8 mouse cellular contexts compared by ENCODE assay signal in genomic region chr15:89078208-89078836, GRCm38 (mm10). TPM values are rescaled to one million over a fixed set of nuclear protein-coding genes. Genes with fewer than 3 reads are reported as not detected.
DNase-seq lines count a peak whose midpoint lies in the region; ATAC-seq and TF ChIP-seq lines count a peak whose summit lies in the region.

No protein-coding gene starts in this region.

- peaks cover 32% of the 10 kb centered on the region for H3K36me3 ChIP-seq in C2C12 (ENCODE audit: control insufficient read depth, insufficient read depth)
- peaks cover 11% of the 10 kb centered on the region for H3K36me3 ChIP-seq in lung, embryonic 16.5 days (ENCODE audit: control insufficient read depth, insufficient read depth, low read length)

- H3K4me2 ChIP-seq in lung, embryonic 16.5 days (ENCODE audit: low read depth, low read length) = peak overlapping the region; percentile 35

- ATAC-seq in lung, embryonic 16.5 days (ENCODE audit: low read depth) = no peak

- no peak overlapping the region for H3K4me3 ChIP-seq in C2C12 (ENCODE audit: insufficient read depth, poor library complexity, severe bottlenecking)
- H3K4me3 ChIP-seq in lung, embryonic 16.5 days (ENCODE audit: low read length) = peak overlapping the region; percentile 9; the same call in 1 of the 2 replicates

- peak overlapping the region; percentile 96 for H3K9ac ChIP-seq in lung, embryonic 16.5 days (ENCODE audit: low read length)

- DNase-seq in MEL-GATA-1-ER (ENCODE audit: extremely low read depth, low read depth) = peak; percentile 77
- peak; percentile 54 to 66 for DNase-seq in heart, adult 18-20 months
- DNase-seq in kidney, adult 8-10 months = peak; percentile 84 to 88
- DNase-seq in spleen, postnatal 14 days (ENCODE audit: low spot score in 2 of 2) = peak; percentile 48 to 62
- DNase-seq in left cerebral cortex, adult 18-20 months (ENCODE audit: low spot score in 2 of 2) = no peak
- no peak for DNase-seq in testis, postnatal 10 days (ENCODE audit: low spot score)

- peaks cover 53% of the 10 kb centered on the region for H3K79me2 ChIP-seq in C2C12 (ENCODE audit: control insufficient read depth, insufficient read depth)

- peaks cover 30% of the 10 kb centered on the region for H3K79me3 ChIP-seq in C2C12 (ENCODE audit: low read depth)

- H3ac ChIP-seq in C2C12 (ENCODE audit: control insufficient read depth, insufficient read length, low read depth) = peak overlapping the region; percentile 1

- peaks cover 34% of the 10 kb centered on the region for H3K4me1 ChIP-seq in lung, embryonic 16.5 days (replicated peaks; ENCODE audit: control insufficient read depth, insufficient read depth, low read length)

- H3K27ac ChIP-seq in lung, embryonic 16.5 days (ENCODE audit: low read length) = no peak overlapping the region

- no peak for TF ChIP-seq CTCF in C2C12 (IDR thresholded peaks at IDR 0.05; ENCODE audit: control insufficient read depth, insufficient read depth, insufficient read length)

- WGBS in lung, embryonic 16.5 days = 44% methylated on average over 9 of the region's 9 CpGs

- no peaks in the 10 kb centered on the region for H3K27me3 ChIP-seq in C2C12 (ENCODE audit: control insufficient read depth, insufficient read depth, insufficient read length)
- H3K27me3 ChIP-seq in lung, embryonic 16.5 days (ENCODE audit: control insufficient read depth, insufficient read depth, low read depth, low read length) = no peaks in the 10 kb centered on the region

- no peaks in the 10 kb centered on the region for H3K9me3 ChIP-seq in lung, embryonic 16.5 days (ENCODE audit: control insufficient read depth, low read length)

TF ChIP-seq in C2C12, 6 proteins besides CTCF, POLR2A, EP300 and RAD21:
- TF ChIP-seq MYOD1 (IDR thresholded peaks at IDR 0.05; ENCODE audit: control insufficient read depth, insufficient read length, low read depth) = no peak
- no peak for TF ChIP-seq CEBPB (IDR thresholded peaks at IDR 0.05; ENCODE audit: low read depth)
- no peak for TF ChIP-seq MAX (IDR thresholded peaks at IDR 0.05)
- no peak for TF ChIP-seq FOSL1 (IDR thresholded peaks at IDR 0.05; ENCODE audit: insufficient read depth, low read length, poor library complexity, severe bottlenecking)
- TF ChIP-seq MYOG (IDR thresholded peaks at IDR 0.05; ENCODE audit: control insufficient read depth, extremely low read depth, insufficient read length) = no peak
- TF ChIP-seq USF1 (IDR thresholded peaks at IDR 0.05; ENCODE audit: low read depth) = no peak
TF ChIP-seq in C2C12: peak in this region for 0.

RNA-seq across cellular contexts. Expression of gene Trabd, which starts 3.4 kb away (rescaled TPM):
- polyA plus RNA-seq in C2C12 (2012; fragmentation: generic; extraction: Trizol) = 74.1 TPM
- total RNA-seq in heart, adult 18-20 months (2021) = 10 to 100 TPM; 46.6 to 56.5 TPM
- polyA plus RNA-seq in lung, embryonic 16.5 days (2015; fragmentation: Nextera tagmentation; extraction: Ambion mirVana) = 48.9 and 50.2 TPM in 2 replicates
- total RNA-seq in left cerebral cortex, adult 18-20 months (2021) = 10 to 100 TPM; 20.8 to 20.9 TPM

RNA-seq across cellular contexts. Expression of gene Selenoo, which starts 10.6 kb away (rescaled TPM):
- 13.7 TPM for polyA plus RNA-seq in C2C12 (2012; fragmentation: generic; extraction: Trizol)
- total RNA-seq in heart, adult 18-20 months (2021) = 10 to 100 TPM; 16.1 to 16.5 TPM
- polyA plus RNA-seq in lung, embryonic 16.5 days (2015; fragmentation: Nextera tagmentation; extraction: Ambion mirVana) = 16.0 and 16.4 TPM in 2 replicates
- 10 to 100 TPM; 20.1 to 23.0 TPM for total RNA-seq in left cerebral cortex, adult 18-20 months (2021)

RNA-seq across cellular contexts. Expression of gene Panx2, which starts 18.8 kb away (rescaled TPM):
- not detected for polyA plus RNA-seq in C2C12 (2012; fragmentation: generic; extraction: Trizol)
- 1 to 10 TPM; 2.0 to 2.4 TPM for total RNA-seq in heart, adult 18-20 months (2021)
- polyA plus RNA-seq in lung, embryonic 16.5 days (2015; fragmentation: Nextera tagmentation; extraction: Ambion mirVana) = 0.21 and 0.24 TPM in 2 replicates
- 100 to 1,000 TPM; 107 to 114 TPM for total RNA-seq in left cerebral cortex, adult 18-20 months (2021)

RNA-seq across cellular contexts. Expression of gene Tubgcp6, which starts 44.6 kb away (rescaled TPM):
- polyA plus RNA-seq in C2C12 (2012; fragmentation: generic; extraction: Trizol) = 19.0 TPM
- 1 to 10 TPM; 7.4 to 8.5 TPM for total RNA-seq in heart, adult 18-20 months (2021)
- 15.5 and 15.7 TPM in 2 replicates for polyA plus RNA-seq in lung, embryonic 16.5 days (2015; fragmentation: Nextera tagmentation; extraction: Ambion mirVana)
- total RNA-seq in left cerebral cortex, adult 18-20 months (2021) = 10 to 100 TPM; 31.4 to 34.6 TPM

RNA-seq across cellular contexts. Expression of gene Hdac10, which starts 50.2 kb away (rescaled TPM):
- polyA plus RNA-seq in C2C12 (2012; fragmentation: generic; extraction: Trizol) = 15.0 TPM
- total RNA-seq in heart, adult 18-20 months (2021) = 1 to 10 TPM; 6.3 to 7.4 TPM
- polyA plus RNA-seq in lung, embryonic 16.5 days (2015; fragmentation: Nextera tagmentation; extraction: Ambion mirVana) = 22.0 and 23.4 TPM in 2 replicates
- 10 to 100 TPM; 15.2 to 15.8 TPM for total RNA-seq in left cerebral cortex, adult 18-20 months (2021)

Comparison
In these comparisons a context has a peak if more than half of its experiments do, and no peak if none do; other contexts are left out.
1. DNase-seq: peak in MEL-GATA-1-ER (single experiment), heart, adult 18-20 months (2 of 2), kidney, adult 8-10 months (2 of 2) and spleen, postnatal 14 days (2 of 2); none in left cerebral cortex, adult 18-20 months (0 of 2) and testis, postnatal 10 days (single experiment).
2. RNA of gene Panx2, which starts 18.8 kb away (total RNA-seq): 107 to 114 TPM in left cerebral cortex, adult 18-20 months; 2.0 to 2.4 TPM in heart, adult 18-20 months; every median in the first group is over 10 times any median in the second.